Mouse (Mus musculus) lung, postnatal 10 days (tissue): Measurements from ENCODE around the gene Edem3.
"Not testable (repeated sequence)": the region's sequence is repeated elsewhere in the genome, so short reads cannot be mapped to it uniquely, and the experiment has no call there.

Source experiments
- DNase-seq: peaks from one replicate; pipeline ENCODE4 v3.0.0; 2021

Edem3 gene

DNA sequence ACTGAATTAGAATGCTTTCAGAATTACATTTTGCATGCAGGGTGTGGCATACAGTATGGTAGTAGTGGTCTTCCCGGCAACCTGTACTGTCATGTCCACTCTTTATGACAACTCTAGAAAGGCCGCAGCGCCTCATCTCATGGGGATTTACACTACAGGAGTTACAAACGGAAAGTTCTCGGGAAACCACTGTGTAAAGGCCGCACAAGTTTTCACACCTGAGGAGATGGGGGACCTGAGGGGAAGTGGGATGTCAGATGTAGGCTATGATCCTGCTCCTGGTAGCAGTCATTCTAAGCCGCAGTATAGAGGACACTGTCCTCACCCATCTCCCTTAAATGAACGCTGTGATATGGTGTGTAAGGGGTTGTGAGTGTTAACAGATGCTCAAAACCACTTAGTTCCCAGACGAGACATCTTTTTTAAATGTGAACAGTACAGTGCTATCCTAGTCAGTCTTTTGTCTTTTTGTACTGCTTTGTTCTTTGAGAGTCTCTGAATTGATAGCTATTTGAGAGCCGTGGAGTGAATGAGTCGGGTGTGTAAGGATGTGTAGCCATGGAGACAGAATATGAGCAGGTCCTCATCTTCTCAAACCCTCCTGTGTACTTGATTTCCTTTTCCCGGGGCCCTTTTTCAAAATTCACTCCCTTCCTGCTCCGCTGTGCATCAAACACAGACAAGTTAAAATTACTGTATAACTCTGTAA, 57.0 kb downstream of the Edem3 start:
- DNase-seq, result no peak

DNA sequence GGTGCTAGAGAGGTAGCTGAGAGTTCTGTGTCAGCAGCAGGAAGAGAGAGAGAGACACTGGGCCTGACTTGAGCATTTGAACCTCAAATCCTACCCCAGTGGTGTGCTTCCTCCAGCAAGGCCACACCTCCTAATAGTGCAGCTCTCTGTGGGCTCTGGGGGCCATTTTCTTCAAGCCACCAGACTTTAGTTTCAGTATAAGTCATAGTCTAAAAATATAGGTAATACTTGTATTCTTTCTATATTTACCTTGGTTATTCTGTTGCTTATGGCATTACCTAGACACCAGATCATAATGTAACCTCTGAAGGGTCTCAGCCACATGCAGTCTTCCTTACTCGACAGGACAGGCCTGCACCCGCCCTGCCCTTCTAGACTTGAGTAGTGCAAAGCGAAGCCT, 60.9 kb downstream of the Edem3 start:
- DNase-seq, result no peak

- no peak for DNase-seq
Measured at GRCm38 (mm10) chr1:151819190-151819589, 64.0 kb downstream of the Edem3 start.

- DNase-seq, result peak; percentile 78
Measured at GRCm38 (mm10) chr1:151820457-151820856, 65.3 kb downstream of the Edem3 start.

DNA sequence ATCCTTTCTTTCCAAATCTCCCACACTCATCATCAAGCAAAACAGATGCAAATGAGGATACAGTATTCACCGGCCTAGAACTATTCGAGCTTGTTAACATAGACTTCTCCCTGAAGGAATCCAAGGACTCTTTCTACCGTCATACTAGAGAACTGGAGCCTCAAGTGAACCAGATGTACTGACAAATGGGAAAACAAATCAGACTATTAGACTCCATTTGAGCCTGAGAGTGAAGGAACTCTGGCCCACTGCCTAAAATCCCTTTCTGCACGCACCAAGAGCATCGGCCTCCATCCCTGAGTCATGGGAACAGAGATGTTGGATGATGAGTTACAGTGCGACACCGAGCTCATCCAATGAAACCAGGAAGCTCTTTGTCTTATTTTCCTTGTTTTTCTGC, 69.9 kb downstream of the Edem3 start:
- peak; percentile 39 for DNase-seq

DNA sequence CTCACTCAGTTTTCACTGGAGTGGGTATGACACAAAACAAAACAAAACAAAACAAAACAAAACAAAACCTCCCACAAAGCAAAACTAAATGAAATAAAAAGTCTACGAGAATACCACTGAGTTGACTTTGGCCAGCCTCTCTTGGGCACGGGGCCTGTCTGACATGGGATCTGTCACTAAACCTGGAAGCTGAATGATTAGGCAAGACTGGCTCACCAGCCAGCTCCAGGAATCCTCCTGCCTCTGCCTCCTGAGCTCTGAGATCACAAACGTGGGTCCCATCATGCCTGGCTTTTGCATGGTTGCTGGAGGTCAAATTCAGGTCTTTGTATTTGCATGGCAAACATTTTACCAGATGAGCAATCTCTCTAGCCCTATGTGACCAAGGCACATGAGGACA, 76.6 kb downstream of the Edem3 start:
- DNase-seq, result no peak

- DNase-seq, result no peak
Measured at GRCm38 (mm10) chr1:151835261-151835660, 80.1 kb downstream of the Edem3 start.

GRCm38 (mm10) chr1:151840345-151840744, 85.2 kb downstream of the Edem3 start:
- not testable (repeated sequence) for DNase-seq

DNA sequence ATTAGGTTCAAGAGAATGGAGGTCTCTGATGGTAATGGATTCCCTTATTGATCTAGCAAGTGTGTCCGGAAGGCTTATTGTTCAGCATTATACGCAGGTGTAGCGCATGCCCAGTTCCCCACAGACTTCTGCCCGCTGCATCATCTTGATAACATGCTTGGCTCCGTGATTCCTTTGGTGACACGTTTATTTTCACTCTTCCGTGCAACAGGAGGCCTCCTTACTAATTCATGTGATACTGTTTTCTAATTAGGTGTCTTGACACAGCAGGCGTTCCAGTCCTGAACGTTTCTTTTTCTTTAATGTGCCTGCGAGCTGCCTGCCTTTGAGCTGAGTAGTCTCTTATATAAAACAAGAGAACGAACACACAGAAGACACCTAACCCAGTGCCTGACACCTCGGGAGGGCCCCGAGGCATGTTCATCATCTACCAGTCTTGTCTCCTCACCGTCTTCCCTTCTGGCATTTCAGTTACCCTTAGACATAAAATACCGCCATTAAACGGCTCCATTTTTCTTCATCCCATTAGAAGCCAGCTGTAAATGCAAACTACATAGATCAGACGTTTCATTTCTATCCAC, 90.2 kb downstream of the Edem3 start:
- DNase-seq, result no peak

GRCm38 (mm10) chr1:151845926-151846782, 91.0 kb downstream of the Edem3 start:
- no peak for DNase-seq

DNA sequence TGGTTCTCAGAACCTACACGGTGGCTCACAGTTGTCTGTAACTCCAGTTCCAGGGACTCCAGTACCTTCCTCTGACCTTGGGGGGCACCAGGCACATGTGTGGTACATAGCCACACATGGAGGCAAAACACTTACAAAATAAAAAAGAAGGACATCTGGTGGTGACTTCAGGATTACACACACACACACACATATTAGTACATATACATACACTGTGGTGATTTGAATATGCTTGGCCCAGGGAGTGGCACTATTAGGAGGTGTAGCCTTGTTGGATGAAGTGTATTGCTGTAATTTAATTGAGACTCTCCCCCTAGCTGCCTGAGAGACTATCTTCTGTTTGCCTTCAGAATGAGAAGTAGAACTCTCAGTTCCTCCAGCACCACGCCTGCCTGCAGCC, 93.1 kb downstream of the Edem3 start:
- DNase-seq, result no peak

DNA sequence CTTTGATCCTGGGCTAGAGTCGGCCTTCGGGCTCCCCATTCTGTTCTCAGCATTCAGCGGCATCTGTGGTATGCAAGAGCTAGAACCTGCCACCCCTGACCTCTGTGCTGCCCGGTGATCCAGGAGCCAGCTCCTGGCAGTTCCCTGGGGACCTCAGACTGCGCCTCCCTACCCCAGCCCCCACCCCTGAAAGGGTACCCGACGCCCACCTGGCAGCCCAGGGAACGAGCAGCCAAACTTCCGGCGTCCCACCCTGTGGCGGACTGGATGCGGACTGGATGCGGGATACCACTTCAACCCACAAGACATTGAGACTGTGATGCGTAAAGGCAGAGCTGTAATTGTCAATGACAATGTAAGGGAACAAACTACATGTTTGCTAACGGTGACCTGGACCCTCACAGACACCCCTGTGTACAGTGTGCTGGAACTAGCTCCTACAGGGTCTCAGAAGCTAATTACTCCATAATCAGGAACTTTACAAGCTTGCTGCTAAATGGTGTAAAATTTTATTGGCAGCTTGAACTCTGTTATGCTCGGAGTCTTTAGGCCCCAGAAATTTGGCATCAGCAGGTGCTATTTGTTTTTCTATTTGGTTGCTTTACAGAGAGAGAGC, 94.9 kb downstream of the Edem3 start:
- no peak for DNase-seq

DNA sequence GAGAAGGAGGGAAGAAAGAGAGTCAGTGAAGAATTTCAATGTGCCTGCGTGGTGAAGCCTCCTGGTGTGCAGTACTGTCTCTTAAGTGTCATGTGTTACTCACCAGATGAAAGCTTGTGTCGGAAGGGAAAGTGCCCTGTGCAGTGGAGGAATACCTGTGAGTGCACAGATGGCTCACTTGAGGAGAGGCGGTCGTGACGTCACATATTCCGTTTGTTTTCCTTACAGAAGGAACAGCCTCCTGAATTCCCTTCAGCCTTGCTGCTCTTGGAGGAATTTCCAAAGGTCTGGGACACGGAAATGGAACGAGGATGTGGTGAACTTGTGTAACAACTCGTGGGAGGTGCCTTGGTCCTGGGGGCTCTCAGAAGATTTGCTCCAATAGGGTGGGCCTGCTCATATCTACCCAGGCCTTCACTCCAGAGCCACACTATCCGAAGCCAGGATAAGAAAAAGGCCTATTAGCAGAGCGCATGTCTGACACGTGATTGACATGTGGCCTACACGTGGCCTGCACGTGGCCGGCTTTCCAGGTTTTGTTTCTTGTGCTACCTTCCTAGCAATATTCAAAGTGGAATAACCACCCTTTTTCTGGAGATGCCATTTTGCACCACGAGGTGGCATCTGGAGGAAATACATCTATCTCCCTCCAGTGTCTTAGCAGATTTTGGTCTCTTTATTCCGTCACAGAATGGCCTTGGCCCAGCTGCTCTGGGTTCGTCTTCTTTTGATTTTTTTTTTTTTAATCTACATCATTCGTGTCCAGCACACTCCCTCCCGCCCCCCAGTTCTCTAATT, 96.1 kb downstream of the Edem3 start:
- no peak for DNase-seq

- no peak for DNase-seq
Measured at GRCm38 (mm10) chr1:151851976-151852375, 96.8 kb downstream of the Edem3 start.

GRCm38 (mm10) chr1:151855561-151855960, 100.4 kb downstream of the Edem3 start:
- DNase-seq, result no peak

DNA sequence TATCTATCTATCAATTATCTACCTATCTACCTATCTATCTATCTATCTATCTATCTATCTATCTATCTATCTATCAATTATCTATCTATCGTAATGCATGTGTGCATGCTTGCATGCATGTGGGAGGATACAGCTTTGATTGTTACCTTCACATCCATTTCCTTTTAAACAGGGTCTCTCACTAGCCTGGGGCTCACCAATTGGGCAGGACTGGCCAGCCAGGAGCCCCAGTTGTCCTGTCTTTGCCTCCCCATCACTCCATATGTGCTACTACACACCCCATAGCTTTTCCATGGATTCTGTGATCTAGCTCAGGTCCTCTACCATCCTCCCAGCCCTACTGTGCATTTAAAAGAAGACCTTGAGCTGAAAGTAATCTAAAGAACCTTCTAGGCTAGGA, 103.3 kb downstream of the Edem3 start:
- no peak for DNase-seq

DNA sequence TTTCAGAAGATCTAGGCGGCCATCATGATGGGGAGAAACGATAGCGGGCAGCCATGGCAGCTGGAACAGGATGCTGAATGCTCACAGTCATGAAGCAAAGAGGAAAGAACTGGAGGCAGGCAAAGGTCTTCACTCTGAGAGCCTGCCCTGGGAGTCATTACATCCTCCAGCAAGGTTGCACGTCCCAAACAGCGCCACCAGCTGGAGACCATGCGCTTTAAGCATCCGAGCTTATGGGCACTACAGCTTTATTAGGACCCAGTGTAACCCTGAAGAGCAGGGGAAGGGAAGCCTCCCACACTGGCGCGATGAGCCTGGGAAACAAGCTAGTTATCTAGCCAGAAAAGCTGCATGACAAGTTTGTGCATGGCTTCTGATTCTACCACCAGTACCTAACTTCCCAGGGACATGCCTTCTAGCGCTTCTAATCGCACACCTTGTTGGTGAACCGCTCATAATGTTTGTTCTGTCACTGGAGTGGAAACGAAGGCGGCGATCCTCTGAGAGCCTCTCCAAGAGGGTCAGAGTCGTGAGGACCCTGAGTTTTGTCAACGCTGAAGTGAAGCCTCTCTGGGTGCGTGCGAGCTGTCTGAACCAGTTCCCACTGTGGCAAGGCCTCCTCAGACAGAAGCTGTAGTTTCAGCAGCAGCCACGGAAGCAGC, 106.3 kb downstream of the Edem3 start:
- no peak for DNase-seq

GRCm38 (mm10) chr1:151862109-151862508, 106.9 kb downstream of the Edem3 start:
- no peak for DNase-seq

- DNase-seq, result peak; percentile 73
Measured at GRCm38 (mm10) chr1:151863135-151863796, 108.1 kb downstream of the Edem3 start.

DNA sequence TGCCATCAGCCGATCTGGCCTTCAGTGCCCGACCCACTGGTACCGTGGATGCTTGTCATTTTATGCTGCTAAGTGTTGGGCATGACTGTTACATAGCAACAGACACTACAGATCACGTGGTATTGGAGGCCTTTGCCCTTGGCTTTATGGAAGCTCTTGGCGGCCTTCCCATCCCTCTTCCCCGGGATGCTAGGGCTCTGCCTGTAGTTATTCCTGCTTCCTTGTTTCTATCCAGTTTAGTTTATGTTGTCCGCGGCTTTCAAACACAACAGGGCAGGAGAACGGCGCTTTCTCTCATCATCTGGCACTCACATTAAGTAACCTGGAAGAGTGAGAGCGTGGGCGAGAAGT, 108.6 kb downstream of the Edem3 start:
- peak; percentile 80 for DNase-seq

GRCm38 (mm10) chr1:151864326-151864725, 109.2 kb downstream of the Edem3 start:
- DNase-seq, result no peak
